Comparison of ENCODE assay signal across 10 mouse cellular contexts in genomic region chr5:73950809-73951648, GRCm38 (mm10).
DNase-seq lines count a peak whose midpoint lies in the region; ATAC-seq and TF ChIP-seq lines count a peak whose summit lies in the region.
"Had no signal": no experiment of that assay in that cellular context is flagged by ENCODE, and none has a peak within 500 bp of the region (broad histone marks: within the 10 kb centered on the region; RNA-seq: fewer than 3 reads in every experiment).

No protein-coding gene starts in this region.

- no peaks in the 10 kb centered on the region for H3K27me3 ChIP-seq in limb, embryonic 11.5 days (ENCODE audit: control insufficient read depth, insufficient read depth, low read length)
- H3K27me3 ChIP-seq in heart, embryonic 12.5 days (replicated peaks), result no peaks in the 10 kb centered on the region
- H3K27me3 ChIP-seq: liver, embryonic 13.5 days had no signal

- no peak for TF ChIP-seq POLR2A in brain, embryonic 14.5 days (IDR thresholded peaks at IDR 0.05; ENCODE audit: borderline replicate concordance, extremely low read depth, insufficient read depth, insufficient read length, poor library complexity, severe bottlenecking)

- no peak overlapping the region for H3K9ac ChIP-seq in limb, embryonic 11.5 days (ENCODE audit: low read length)
- no peak overlapping the region for H3K9ac ChIP-seq in heart, embryonic 12.5 days
- H3K9ac ChIP-seq: liver, embryonic 13.5 days had no signal

- no peaks in the 10 kb centered on the region for H3K36me3 ChIP-seq in limb, embryonic 11.5 days (ENCODE audit: control insufficient read depth, insufficient read depth, low read length)
- no peaks in the 10 kb centered on the region for H3K36me3 ChIP-seq in heart, embryonic 12.5 days
- H3K36me3 ChIP-seq: liver, embryonic 13.5 days had no signal

- 51% methylated on average over 16 of the region's 16 CpGs for WGBS in limb, embryonic 11.5 days
- 70% methylated on average over 16 of the region's 16 CpGs for WGBS in heart, embryonic 12.5 days

- no peak for ATAC-seq in limb, embryonic 11.5 days (ENCODE audit: insufficient number of reproducible peaks, low FRiP score, low TSS enrichment, low read depth)
- ATAC-seq in megakaryocyte progenitor cell, adult 5-6 weeks (replicated peaks; ENCODE audit: poor library complexity), result no peak
- ATAC-seq in heart, embryonic 12.5 days (ENCODE audit: insufficient number of reproducible peaks, low FRiP score), result no peak
- no peak for ATAC-seq in granulocyte monocyte progenitor cell, adult 5-6 weeks (replicated peaks; ENCODE audit: poor library complexity, severe bottlenecking)

- peaks cover 3% of the 10 kb centered on the region for H3K4me1 ChIP-seq in limb, embryonic 11.5 days (ENCODE audit: control insufficient read depth, insufficient read depth, low read length)
- H3K4me1 ChIP-seq in heart, embryonic 12.5 days (replicated peaks), result no peaks in the 10 kb centered on the region
- H3K4me1 ChIP-seq: liver, embryonic 13.5 days had no signal

- no peak overlapping the region for H3K4me2 ChIP-seq in limb, embryonic 11.5 days (ENCODE audit: low read depth, severe bottlenecking)
- no peak overlapping the region for H3K4me2 ChIP-seq in heart, embryonic 12.5 days
- H3K4me2 ChIP-seq: liver, embryonic 13.5 days had no signal

- H3K9me3 ChIP-seq in limb, embryonic 11.5 days (ENCODE audit: control insufficient read depth, low read length), result no peaks in the 10 kb centered on the region
- no peaks in the 10 kb centered on the region for H3K9me3 ChIP-seq in heart, embryonic 12.5 days (replicated peaks)
- H3K9me3 ChIP-seq: liver, embryonic 13.5 days had no signal

- peak; percentile 75 for DNase-seq in R1 (ENCODE audit: low read depth, low spot score)
- DNase-seq in brain, embryonic 14.5 days (ENCODE audit: low read depth), result peak; percentile 92
- peak; percentile 30 for DNase-seq in forelimb bud, embryonic 11.5 days (ENCODE audit: low read depth, low spot score)
- DNase-seq in limb, embryonic 11.5 days (ENCODE audit: low spot score), result peak; percentile 33
- DNase-seq in urinary bladder, postnatal 4 days (ENCODE audit: low spot score in 2 of 2), result no peak
- DNase-seq: liver, embryonic 13.5 days; thymus, adult 18-20 months had no signal

- TF ChIP-seq CTCF in brain, embryonic 14.5 days (IDR thresholded peaks at IDR 0.05; ENCODE audit: borderline replicate concordance, extremely low read depth, insufficient read depth, insufficient read length), result peak; percentile 2; the same call in 1 of the 2 replicates

- no peak overlapping the region for H3K27ac ChIP-seq in limb, embryonic 11.5 days (replicated peaks; ENCODE audit: low read depth, low read length)
- H3K27ac ChIP-seq in heart, embryonic 12.5 days (ENCODE audit: poor library complexity, severe bottlenecking), result no peak overlapping the region
- H3K27ac ChIP-seq: liver, embryonic 13.5 days had no signal

- no peak overlapping the region for H3K4me3 ChIP-seq in limb, embryonic 11.5 days (ENCODE audit: low read depth, low read length)
- H3K4me3 ChIP-seq in heart, embryonic 12.5 days, result no peak overlapping the region
- H3K4me3 ChIP-seq: liver, embryonic 13.5 days had no signal

Comparison
In these comparisons a context has a peak if more than half of its experiments do, and no peak if none do; other contexts are left out.
1. DNase-seq: peak in R1 (single experiment), brain, embryonic 14.5 days (single experiment), forelimb bud, embryonic 11.5 days (single experiment) and limb, embryonic 11.5 days (single experiment); none in urinary bladder, postnatal 4 days (0 of 2).